Mouse (Mus musculus): ENCODE measurements around the gene Kat6b.

The Kat6b gene

DNA sequence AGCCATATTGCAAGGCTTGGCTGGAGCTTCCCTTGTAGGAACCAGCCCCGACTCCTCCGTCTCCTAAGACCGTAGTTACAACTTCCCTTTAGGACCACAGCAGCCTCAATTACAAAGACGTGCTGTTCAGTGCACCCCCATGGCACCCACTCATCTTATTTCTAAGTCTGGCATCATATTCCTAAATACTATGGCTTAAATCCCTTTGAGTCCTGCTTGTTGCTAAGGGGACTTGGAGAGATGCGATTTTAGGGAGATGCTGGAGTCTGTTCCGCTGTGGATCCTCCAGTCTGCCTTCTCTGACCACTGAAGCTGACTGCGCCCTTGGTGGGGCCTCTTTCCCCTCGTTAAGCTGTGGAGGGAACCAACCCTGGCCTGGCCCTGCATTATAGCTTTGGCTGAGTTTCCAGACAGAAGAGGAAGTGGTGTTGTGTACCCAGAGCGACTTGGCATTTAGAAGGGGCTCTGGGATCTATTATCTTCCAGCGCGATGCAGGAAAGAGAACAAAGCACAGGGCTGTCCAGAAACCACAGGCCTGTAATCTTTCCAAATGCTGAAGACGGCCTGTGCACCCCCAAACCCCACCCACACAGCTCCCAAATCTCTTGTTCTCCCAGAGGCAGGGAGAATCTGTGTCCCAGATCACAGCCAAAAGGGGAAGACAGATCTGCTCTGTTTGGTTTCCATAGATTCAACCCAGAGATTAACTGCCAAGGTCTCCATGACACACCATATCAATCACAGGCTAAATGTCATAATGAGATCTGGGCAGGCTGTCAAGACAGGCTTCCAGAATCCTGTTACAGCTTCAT is 225.7 kb downstream of the Kat6b start:
- DNase-seq (ENCODE audit: low spot score in 2 of 2) = peak; percentile 33 to 58

DNA sequence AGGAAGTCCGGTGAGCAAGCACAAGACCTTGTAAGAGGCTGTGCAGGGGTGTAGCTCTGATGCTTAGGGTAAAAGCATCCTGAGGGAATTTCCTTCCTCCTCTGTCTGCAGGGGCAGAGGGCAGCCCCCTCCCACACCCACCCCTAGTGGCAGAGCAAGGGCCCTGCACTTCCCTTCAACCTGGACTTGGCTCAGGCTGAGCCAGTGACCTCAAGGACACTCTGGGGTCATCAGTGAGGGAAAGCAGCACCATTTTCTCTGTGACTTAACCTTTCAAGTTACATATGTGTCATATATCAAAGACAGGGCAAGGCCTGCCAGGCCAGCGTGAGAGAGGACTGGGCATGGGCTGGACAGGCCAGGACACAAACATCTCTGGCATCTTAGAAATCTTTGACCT is 228.3 kb downstream of the Kat6b start:
- no peak for DNase-seq (ENCODE audit: low spot score in 2 of 2)

DNA sequence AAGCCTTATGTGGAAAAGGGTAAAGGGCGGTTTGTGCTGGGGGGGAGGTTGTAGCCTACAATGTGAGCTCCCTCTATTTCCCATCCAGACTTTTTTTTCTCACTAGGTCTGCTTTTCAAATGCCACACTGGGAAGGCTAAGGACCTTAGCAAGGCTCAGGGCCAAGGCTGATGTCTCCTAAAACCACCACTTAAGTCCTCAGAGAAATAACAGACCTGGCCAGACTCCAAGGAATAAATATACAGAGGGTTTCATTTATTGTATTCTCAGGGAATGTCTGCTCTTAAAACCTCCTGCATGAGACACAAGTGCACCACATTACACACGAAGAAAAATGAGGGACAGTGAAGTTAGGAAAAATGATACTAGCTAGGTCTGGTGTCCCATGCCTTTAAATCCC is 230.0 kb downstream of the Kat6b start:
- no peak for DNase-seq (ENCODE audit: low spot score in 2 of 2)

GRCm38 (mm10) chr14:21714486-21714885 is 233.3 kb downstream of the Kat6b start, which contains the start of gene Dupd1:
Dupd1 (minus strand) TSS chr14:21714576.
- DNase-seq (ENCODE audit: low spot score in 2 of 2) = no peak

DNA sequence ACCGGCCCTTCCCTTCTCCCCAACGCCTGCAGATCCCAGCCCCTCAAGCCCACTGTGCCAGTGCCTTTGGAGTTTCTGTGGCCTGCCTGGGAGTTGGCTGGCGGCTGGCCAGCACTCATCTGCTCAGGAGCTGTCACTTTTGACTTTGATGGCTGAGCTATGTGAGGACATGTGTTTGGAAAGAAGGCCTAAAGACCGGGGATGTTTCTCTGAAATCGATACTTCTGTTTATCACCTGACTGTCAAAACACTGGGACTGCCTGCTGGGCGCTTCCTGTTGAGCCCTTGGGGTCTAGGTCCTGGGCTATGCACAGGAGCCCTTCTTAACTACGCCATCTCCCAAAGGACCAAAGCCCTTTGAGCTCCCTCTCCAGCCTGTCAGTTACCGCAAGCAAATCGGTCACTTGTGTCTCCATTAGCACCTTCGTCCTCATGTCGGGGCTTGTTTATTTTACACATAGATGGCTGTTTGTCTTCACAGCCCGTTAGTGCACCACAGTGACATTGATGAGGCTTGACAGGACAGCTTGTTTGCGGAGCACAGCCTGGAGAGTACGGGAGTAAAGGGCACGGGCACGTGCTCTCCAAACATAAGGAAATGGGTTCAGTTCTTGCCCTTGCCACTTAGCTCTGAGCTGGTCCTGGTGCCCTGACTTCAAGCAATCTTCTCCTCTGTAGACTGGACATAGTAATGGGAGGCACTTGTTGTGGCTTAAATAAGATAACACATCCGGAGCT is 238.6 kb downstream of the Kat6b start:
- no peak for DNase-seq (ENCODE audit: low spot score in 2 of 2)

DNA sequence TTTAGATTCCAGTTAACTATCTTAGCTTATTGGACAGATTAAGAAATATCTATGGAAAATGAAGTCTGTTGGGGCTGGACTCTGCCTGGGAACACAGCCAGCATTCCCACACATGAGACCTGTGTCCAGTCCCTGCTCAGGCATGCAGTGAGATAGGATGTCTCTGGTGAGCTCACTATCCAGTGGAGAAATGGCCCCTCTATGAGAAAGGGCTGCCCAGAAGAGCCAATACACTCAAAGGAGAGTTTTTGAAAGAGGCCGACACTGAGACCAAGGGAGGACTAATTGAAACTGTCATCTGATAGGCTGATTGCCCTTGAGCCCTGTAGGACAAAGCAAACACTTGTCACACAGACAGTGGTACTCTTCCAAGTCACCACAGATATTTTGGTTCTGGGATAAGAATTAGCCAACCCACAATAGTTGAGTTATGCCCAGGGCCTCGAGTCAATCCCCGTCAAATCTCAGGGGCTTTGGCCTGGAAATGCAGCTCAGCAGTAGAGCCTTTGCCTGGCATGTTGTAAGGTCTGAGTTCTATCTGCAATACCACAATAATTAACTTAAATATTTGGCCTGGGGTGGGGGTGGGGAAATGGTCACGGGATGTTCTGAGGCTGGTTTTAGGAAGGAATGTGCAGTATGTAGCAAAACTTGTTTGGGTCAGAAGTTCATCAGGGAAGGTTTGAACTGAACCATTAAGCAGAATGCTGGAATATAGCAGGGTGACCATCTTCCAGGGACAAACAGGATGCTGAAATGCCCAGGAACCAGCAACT is 239.4 kb downstream of the Kat6b start:
- DNase-seq (ENCODE audit: low spot score in 2 of 2) = no peak

All from right cerebral cortex, postnatal 36 days (tissue).